Mouse (Mus musculus) adrenal gland, adult (tissue): ENCODE data around the gene Hoxa7.

ENCODE experiments used
- DNase-seq, 2 experiments: peaks; one replicate each; pipeline ENCODE4 v3.0.0; 2022 to 2023; ENCODE audit warnings: low spot score in 1 of 2; ENCODE audit not compliant: inconsistent age in 2 of 2

Hoxa7 gene

DNA sequence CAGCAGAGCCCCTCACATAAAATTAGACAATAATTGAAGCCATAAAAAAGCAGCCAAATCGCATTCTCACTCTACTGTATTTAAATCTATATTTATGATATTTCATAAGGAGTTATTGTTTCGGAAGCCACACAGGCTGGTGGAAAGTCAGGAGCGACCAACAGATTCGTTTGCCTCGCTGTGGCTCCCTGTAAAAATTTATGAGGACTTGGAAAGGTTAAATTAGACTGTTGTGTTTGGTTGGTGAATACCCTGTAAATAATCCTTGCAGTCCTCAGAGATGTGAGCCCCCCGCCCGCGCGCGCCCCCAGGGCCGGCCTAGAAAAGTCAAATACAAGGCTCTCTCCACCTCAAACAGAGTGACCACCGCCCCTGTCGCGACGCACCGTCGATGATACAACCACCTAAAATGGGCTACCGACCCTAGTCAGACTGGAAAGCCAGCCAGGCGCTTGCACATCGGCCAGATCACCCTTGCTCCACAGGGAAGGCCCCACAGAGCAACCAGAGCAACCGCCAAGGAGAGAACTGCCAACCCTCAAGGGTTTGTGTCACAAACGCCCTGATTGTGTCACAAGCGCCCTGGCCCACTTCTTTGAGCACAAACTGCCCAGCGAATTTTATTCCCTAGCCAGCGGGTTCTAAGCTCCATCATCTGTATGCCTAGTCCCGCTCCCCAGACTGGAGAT is 5.1 kb upstream of the Hoxa7 start:
- peak in 1 of 2 experiments; percentile 60 for DNase-seq

DNA sequence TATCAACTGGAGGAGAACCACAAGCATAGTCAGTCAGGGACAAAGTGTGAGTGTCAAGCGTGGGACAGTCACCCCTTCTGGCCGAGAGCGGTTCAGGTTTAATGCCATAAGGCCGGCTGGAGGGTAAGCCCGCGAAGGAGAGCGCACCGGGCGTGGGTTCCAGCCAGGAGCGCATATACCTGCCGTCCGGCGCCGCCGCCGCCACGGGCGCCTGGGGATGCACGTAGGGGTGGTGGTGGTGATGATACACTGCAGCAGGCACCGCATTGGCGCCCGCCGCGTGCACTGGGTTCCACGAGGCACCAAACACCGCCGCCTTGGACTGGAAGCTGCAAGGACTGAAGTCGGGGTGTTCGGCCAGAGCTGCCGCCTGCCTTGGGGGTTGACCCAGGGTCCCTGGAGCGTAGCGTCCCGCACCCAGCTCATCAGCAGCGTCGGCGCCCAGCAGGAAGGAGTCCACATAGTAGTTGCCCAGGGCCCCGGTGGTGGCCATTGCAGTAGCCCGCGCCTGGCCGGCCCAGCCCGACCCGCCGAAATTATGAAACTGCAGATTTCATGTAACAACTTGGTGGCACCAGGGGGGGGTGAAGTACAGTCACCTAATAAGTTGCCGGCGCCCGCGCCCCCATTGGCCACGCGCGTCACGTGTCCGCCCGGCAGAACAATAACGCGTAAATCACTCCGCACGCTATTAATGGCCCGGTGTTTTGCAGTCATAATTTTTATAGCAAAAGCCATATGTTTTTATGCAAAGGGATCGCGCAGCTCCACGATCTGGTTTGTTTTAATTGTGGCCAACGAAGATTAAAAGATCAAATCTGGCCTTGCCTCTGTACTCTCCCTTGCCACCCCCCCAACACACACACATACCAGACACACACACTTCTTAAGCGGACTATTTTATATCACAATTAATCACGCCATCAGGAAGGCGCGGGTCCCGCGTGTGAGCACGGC is 4.2 kb upstream of the Hoxa7 start:
- DNase-seq: peak in 1 of 2 experiments; percentile 68

DNA sequence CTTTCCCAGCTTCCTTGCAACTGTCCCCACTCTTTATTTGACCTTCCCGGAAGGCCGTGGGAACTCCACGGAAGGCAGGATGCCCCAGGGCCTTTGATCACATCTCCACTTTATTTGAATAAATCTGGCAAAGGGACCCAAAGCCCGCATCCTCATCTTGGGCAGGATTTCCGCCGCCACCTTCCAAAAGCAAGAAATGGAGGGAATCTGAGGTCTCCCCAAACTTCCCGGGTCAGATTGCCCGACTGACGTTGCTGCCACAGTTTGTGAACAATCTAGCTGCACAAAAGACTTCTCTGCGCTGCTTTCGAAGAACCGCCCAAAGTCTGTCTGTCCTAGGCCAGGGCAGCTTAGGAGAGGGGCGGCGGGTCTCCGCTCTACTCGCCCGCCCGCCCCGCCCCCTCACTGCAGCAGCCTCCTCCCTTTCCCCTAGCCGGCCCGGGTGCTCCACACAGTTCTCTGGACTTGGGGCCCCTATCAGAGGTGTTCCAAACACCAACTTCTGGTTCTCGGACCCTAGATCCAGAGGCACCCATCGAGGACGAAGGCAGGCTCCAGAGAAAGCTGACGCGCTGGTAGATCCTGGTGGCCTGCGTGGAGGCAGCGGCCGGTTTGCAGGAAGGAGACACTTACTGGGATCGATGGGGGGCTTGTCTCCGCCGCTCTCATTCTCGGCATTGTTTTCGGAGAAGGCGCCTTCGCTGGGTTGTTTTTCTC is 3.4 kb upstream of the Hoxa7 start:
- DNase-seq: no peak

DNA sequence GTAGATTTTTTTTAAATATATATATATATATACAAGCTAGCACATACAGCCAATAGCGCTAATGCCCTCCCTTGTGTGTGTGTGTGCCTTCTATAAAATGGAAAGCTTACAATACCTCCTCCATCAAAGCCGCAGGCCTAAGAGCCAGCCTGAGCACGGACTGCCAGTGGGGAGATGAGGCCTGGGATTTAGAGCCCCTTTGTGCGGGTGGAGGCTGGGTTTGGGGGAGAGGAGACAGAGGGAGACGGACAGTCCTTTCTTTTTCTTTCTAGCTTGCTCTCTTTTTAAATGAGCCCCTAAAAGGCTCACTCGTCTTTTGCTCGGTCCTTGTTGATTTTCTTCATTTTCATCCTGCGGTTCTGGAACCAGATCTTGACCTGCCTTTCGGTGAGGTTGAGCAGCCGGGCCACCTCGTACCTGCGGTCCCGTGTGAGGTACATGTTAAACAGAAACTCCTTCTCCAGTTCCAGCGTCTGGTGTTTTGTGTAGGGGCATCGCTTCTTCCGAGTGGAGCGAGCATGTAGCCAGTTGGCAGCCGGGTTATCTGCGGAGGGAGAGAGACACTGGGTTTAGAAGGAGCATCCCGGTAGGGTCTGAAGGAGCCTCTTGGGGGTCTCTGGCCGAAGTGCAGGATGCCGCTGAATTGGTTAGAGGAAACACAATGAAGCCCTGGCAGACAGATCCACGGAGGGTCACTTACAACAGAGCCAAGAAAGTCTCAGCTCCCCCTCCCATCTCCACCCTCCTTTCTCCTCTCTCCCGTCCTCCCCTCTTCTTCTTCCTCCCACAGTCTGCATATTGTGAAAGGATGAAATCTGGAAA is 2.5 kb upstream of the Hoxa7 start:
- DNase-seq: peak in 1 of 2 experiments; percentile 32

DNA sequence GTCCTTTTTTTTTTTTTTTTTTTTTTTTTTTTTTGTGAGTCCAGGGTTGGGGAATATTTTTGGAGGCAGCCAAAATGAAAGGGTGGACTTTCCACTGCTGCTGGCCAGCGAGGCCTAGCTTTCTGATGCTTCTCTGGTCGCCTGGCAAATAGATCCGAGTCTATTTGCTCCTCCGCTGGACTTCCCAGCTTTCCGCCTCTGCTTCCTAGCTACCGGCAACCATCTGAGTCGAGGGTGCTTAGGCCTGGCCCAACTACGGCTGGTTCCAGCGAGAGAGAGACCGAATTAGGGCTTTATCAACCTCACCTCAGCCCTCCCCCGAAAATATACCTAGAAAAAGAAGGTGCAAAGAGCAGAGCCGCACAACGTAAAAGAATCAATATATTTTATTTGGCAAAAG is 1.1 kb upstream of the Hoxa7 start:
- DNase-seq: no peak

DNA sequence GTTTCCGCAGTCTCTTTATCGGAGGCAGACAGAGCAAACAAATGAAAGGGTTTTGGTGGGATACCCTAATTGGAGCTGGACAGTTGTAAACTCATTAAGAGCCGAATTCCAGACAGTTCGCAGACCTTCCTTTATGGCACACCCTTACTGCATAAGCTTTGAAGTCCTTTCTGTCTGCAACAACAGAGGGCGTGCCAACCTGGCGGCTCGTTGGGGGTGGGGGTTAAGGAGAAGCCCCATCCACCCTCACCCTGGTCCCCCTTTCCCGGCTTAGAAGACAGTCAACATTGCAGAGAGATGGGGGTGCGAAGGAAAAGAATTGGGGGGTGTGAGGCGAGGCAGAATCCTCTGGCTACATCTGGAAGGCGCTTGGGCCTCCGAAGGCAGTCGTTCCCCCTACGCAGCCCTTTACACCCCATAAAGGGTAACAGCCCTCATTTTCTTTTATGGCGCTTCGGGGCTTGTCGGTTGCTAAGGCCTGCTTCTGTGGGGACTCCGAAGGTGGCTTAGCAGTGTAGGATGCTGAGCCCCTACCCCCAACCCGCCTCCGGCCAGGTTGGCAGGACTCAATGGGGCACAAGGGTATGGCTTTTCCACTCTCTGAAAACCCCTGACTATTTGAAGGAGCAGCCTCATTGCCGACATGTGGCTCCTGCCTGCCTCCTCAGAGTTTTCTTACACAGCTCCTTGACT is 485 bp upstream of the Hoxa7 start:
- no peak for DNase-seq

DNA sequence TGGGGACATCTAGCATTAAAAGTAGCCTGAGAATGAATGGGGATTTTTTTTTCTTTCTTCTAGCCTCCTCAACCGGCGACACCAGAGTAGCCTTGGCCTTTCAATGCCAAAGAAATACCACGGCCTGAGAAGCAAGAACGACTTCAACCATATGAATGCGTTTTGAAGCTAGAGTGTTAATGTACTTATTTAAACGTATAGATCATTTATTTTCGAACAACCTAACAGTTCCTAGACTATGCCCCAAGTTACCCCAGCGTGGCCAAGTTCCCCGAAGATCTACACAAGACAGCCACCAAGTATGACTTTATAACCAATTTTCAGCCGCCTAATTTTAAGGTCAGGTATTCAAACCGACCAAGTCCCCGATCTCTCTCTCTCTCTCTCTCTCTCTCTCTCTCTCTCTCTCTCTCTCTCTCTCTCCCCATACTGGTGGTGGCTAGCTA is 766 bp downstream of the Hoxa7 start:
- DNase-seq: no peak

DNA sequence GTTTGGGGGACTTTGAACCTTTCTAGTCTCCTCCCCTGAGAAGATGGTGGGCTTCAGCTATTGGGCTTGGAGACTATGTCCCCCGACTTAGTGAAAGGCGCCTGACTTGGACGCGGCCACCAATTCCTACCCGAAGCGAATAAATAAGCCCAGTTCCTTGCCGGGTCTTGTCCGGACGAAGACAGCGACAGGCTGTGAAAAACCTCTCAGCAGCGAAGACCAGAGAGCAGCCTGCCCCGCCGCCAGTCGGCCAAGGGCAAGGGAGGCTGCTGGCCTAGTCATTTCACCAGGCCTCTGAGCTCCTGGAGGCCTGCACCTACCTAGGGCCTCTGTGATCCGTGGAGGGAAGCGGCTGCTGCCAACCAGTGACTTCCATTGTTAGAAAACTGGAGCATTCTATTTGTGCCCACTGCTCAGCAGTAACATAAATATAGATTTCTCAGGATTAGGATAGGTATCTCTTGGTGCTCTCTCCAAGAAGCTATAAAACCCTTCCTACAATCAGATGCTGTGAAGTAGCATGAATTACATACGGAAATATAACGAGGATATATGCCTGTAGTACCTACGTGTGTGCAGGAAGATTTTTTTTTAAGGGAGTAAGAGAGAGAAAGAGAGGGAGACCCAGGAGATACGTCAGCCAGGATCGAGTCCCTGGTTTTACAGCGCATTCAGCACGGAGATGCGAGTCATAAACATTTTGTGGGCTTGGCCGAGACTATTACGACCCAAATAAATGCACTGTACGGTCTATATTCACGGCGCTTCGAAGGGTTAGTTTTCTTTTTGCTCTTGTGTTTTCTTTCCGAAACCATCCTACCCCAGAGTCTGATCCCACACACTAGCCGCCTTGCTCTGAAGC is 1.4 kb downstream of the Hoxa7 start:
- peak; percentile 37 to 72 for DNase-seq

DNA sequence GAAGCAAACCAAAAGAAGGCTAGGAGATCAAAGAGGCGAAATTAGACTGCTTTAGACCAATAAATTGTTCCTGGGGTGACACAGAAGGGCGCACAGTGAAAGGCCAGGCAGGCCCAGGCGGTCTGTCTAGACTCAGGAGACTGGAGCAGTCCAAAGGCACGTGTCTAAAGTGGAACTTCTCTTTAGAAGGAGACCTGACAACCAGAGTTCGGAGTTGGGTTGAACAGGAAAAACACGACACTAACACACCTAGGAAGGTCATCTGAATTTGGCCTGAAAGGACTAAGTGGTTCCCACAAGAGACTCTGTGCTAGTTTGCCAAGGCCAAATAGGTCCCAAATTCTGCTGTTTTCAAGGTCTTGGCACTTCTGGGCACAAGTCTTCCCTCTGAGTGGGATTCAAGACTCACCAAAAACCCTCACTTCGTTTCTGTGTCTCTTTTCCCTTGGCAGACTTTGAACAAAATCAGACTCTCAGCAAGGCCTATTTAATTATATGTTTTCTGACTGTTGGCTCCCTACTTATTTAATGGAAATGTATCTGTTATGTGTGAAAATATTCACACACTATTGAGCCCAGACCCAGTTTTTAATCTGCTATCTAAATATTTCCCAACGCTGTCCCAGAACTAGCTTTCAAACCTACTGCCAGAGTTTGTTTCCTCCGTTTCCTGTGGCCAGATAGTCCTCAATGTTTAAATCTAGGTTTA is 2.3 kb downstream of the Hoxa7 start:
- peak; percentile 29 to 68 for DNase-seq

DNA sequence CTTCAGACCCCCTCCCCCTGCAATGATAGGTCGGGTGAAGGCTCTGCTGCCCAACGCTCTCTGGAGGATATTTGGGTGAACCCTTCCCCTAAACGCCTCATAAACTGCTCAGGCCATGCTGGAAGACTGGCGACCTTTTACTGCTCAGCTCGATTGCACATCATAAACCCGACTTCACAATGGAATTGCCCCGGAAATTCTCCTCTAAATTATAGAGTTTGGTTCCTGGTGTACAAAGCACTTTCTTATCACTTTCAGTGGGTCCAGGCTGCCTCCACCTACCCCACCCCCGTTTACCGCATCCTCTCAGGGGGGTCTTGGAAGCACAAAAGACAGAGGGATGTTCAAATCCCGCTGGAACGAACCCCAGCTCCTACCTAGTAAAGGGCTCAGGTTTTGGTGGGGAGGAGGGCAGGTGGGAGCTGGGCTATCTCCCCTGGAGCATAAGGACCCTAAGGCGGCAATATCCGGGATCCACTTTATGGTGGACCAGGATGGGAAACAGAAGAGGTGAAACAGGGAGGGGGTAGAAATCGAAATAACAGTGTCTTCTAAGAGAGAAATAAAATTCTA is 2.9 kb downstream of the Hoxa7 start:
- DNase-seq: peak; percentile 19 to 37

DNA sequence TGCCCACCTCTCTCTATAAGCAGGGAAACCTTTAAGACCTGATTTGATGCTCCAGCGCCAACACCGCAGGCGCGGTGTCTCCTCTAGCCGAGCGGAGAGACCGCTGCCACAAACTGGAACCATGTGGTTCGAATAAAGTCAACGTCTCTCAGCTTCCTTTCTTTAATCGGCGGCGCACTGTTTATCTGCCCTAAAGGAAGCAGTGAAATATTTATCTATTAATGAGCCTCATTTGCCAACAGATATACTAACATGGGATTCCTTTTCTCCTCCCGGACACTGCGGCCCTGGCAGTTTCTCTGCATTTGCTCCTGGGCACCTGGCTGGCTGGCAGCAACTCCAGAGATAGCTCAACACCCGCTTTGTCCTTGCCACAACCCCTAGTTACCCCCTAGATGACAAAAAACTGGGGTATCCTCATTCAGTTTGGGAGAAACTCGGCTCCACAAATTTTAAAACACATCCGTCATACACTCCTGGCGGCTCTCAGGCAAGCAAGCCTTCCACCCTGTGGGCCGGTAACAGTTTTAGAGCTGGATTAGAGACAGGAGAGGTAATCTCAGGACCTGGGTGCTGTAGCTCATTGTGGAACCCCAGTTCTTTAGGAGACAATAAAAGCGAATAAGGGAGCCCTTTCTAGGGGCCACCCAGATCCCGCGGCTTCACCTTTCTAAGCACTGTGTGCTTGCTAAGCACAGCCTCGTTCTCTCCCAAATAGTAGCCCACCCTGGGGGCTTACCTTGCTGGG is 3.6 kb downstream of the Hoxa7 start:
- DNase-seq: peak in 1 of 2 experiments; percentile 47

DNA sequence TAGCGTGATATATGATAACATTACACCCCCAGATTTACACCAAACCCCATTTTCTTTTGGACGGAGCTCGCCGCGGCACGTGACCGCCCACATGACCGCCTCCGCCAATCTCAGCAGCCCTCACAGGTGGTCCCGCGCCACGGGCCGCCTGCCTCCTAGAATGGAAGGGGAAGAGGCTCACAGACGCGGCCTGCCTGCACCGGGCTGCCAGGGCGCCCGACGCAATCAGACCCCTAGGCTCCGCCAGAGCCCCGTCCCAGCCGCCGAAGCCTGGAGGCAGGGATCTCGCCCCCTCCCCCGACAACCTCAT is 4.2 kb downstream of the Hoxa7 start:
- DNase-seq: peak in 1 of 2 experiments; percentile 87

DNA sequence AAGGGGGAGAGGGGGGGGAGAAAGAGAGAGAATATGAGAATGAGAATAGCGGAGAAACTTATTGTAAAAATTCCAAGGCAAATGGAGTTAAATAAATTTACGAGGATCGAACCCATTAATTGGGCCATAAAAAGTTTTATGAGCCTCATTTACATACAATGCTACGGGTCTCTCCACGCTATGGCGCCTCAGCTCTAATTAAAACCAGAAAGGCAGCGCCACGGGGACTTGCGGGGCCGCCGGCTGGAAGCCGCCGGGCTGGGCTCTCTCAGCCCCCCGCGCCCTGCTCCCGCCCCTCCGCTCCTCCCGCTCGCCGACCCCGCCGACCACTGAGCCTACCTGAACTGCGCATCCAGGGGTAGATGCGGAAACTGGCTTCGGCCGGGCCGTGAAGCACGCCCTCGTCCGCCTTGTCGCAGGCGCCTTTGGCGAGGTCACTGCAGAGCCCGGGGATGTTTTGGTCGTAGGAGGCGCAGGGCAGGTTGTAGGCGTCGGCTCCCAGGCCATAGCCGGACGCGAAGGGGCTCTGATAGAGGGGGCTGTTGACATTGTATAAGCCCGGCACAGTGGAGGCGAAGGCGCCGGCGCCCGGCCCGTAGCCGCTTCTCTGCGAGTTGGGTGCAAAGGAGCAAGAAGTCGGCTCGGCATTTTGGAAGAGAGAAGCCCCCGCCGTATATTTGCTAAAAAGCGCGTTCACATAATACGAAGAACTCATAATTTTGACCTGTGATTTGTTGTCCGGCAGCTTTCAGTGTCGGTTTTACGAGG is 4.8 kb downstream of the Hoxa7 start:
- peak; percentile 65 to 93 for DNase-seq

DNA sequence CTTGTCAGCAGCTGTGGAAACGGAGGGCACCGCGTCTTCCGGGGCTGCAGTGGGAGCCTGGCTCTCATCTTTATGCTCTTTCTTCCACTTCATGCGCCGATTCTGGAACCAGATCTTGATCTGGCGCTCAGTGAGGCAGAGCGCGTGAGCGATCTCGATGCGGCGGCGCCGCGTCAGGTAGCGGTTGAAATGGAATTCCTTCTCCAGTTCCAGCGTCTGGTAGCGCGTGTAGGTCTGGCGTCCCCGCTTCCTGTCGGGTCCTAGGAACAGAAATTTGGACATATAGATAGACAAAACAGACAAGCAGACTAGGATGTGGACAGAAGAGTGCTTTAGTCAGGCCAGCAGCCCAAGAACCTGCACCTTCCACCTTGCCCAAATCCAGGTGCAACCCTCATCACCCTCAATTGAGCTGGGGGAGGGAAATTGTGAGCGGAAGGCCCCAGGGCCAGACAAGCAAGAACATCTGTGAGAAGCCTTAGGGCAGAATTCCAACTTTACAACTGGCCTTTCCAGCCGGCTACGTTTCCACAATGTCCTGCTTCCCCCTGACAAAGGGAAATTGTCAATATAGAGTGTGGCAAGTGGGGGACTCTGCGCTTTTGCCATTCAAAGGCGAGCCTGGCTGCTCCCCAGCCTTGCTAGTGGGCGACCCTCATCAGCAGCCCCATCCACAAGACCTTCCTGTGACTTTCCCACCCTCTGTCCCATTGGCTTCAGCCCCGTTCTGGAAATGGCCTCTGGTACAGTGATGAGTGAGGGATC is 5.7 kb downstream of the Hoxa7 start:
- peak; percentile 30 to 68 for DNase-seq

DNA sequence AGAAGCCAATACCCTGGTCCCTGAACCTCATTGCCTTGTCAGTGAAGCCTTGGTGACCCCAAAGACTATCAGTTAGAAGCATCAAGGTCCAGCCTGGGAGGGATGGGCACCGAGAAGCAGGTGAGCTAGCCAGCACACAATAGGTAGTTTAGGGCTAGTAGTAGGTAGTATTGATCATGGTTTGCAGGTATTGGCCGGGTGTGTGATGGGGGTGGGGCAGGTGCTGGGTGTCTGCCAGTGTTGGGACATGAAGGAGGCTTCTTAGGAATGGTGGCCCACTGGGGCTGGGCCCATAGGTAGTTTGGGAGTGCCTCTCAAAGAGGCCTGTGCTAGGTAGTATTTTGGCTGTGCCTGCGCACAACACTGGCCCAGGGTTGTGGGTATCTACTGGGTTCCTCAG is 6.6 kb downstream of the Hoxa7 start:
- DNase-seq: peak in 1 of 2 experiments; percentile 22

DNA sequence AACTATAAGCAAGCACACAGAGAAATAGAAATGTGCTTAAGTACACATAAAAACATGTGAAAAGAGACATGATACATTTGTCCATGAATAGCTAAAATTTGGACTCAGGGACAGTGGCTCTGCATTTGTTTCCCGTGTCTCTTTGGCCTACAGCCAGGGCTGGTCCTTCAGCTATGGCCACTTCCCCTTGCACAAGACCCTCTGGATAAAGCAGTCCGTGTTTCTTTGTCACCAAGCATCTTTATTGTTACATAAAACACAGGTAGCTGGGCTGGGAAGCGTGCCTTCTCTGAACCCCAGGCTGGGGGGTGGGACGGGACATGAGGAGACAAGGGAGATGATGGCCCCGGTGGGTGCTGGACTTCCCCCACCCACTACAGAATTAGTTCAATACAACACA is 7.4 kb downstream of the Hoxa7 start:
- peak in 1 of 2 experiments; percentile 17 for DNase-seq
